ENCODE assay signal across 9 mouse cellular contexts in genomic region chr11:64317458-64317857, GRCm38 (mm10).
"Had no signal": no experiment of that assay in that cellular context is flagged by ENCODE, and none has a peak within 500 bp of the region (broad histone marks: within the 10 kb centered on the region; RNA-seq: fewer than 3 reads in every experiment).

No protein-coding gene starts in this region.

- DNase-seq: lung, adult 18-20 months; lung, embryonic 14.5 days; lung, postnatal 10 days; lung, postnatal 4 days; midbrain, embryonic 14.5 days; right cerebral cortex, adult 18-20 months; thymus, adult 2 months; thymus, postnatal 25 days; thymus, postnatal 4 days had no signal
